Mouse (Mus musculus) kidney, postnatal 10 days (tissue): ENCODE measurements around the gene Usp13.

ENCODE experiments used
- DNase-seq: peaks from one replicate; pipeline ENCODE4 v3.0.0; 2021; ENCODE audit warnings: mixed read lengths

Gene Usp13

GRCm38 (mm10) chr3:32939802-32940501, 122.6 kb downstream of the Usp13 start:
- DNase-seq, result peak; percentile 6

- DNase-seq, result no peak
Measured at GRCm38 (mm10) chr3:32947486-32947885, 130.1 kb downstream of the Usp13 start.

GRCm38 (mm10) chr3:32951382-32951781, 134.0 kb downstream of the Usp13 start:
- DNase-seq, result no peak

- no peak for DNase-seq
Measured at GRCm38 (mm10) chr3:32961494-32961893, 144.1 kb downstream of the Usp13 start.

GRCm38 (mm10) chr3:32965528-32965927, 148.2 kb downstream of the Usp13 start:
- DNase-seq, result peak; percentile 30

GRCm38 (mm10) chr3:32968671-32969425, 151.5 kb downstream of the Usp13 start:
- no peak for DNase-seq

GRCm38 (mm10) chr3:32970257-32970656, 152.9 kb downstream of the Usp13 start:
- DNase-seq, result no peak

- no peak for DNase-seq
Measured at GRCm38 (mm10) chr3:32979238-32979637, 161.9 kb downstream of the Usp13 start.

- DNase-seq, result no peak
Measured at GRCm38 (mm10) chr3:32979981-32980380, 162.6 kb downstream of the Usp13 start.

GRCm38 (mm10) chr3:32985141-32985540, 167.8 kb downstream of the Usp13 start:
- DNase-seq, result no peak
